Mouse (Mus musculus): Measurements from ENCODE around the gene Arid5a.

Arid5a gene

GRCm38 (mm10) chr1:36325900-36326321 lies 18.4 kb downstream of the Arid5a start:
- peak; percentile 46 for DNase-seq (ENCODE audit: low read depth)

DNA sequence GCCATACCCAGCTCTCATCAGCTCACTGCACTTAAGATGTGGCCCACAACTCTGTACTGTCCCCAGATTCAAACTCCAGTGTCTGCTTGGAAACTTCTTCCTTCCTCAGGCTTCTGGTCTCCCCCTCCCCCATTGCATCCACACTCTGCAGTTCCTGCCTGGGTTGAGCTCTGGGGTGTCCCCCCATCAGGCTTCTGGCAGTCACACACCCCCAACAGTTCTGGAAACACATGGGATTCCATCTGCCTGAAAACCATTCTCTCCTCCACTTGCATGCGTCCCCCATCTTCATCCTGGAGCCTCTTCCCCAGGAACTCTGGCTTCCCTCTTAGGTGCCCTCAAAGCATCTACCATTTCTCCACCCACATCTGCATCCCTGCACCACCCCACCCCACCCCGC lies 19.3 kb downstream of the Arid5a start:
- no peak for DNase-seq (ENCODE audit: low read depth)

- no peak for DNase-seq (ENCODE audit: low read depth)
Observed at GRCm38 (mm10) chr1:36331743-36332142, 24.2 kb downstream of the Arid5a start.

- DNase-seq (ENCODE audit: low read depth), result no peak
Observed at GRCm38 (mm10) chr1:36332955-36333887, 25.7 kb downstream of the Arid5a start.

- no peak for DNase-seq (ENCODE audit: low read depth)
Observed at GRCm38 (mm10) chr1:36342547-36342946, 35.0 kb downstream of the Arid5a start.

- no peak for DNase-seq (ENCODE audit: low read depth)
Observed at GRCm38 (mm10) chr1:36352351-36352750, 44.8 kb downstream of the Arid5a start.

- no peak for DNase-seq (ENCODE audit: low read depth)
Observed at GRCm38 (mm10) chr1:36356955-36357695, 49.6 kb downstream of the Arid5a start.

- DNase-seq (ENCODE audit: low read depth), result no peak
Observed at GRCm38 (mm10) chr1:36367698-36368097, 60.2 kb downstream of the Arid5a start.

- DNase-seq (ENCODE audit: low read depth), result peak; percentile 71
Observed at GRCm38 (mm10) chr1:36368112-36368968, 60.8 kb downstream of the Arid5a start.

DNA sequence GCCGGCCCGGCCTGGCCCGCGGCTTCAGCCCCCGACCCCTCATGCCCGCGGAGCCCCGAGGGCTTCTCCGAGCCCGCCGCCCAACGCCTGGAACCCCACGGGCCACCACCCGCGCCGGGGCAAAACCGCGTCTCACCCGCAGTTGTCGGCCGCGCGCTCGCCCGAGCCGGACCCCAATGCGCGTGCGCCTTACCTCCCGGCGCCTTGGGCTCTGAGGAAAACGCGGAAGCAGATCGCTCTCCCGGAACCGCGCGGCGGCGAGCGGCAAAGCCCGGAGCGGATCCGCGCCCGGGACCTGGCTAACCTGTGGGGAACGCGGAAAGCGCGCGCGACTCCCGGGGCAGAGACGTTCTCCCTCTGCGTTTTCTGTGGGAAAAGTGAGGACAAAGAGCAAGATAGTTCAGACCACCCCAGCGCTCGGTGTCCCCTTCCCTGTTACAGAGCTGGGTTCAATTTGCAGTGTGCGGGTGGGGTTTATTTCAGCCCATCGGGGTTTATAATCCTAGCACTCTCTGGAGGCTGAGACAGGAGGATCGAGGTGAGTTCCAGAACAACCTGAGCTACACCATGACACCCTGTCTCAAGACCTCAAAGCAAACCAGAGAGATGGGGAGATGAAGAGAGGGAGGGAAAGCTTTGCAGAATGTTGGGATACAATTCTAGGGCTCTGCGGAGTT lies 61.6 kb downstream of the Arid5a start, which contains the start of gene Kansl3:
Gene Kansl3, minus strand, starts transcription at position 213 of the 677 bp plus-strand sequence.
- peak; percentile 96 for DNase-seq (ENCODE audit: low read depth)

GRCm38 (mm10) chr1:36370918-36371317 lies 63.4 kb downstream of the Arid5a start:
- no peak for DNase-seq (ENCODE audit: low read depth)

GRCm38 (mm10) chr1:36371934-36372845 lies 64.7 kb downstream of the Arid5a start, which contains the start of gene Fer1l5:
Fer1l5 (plus strand) TSS chr1:36372291.
- no peak for DNase-seq (ENCODE audit: low read depth)

All from induced T-regulatory cell, adult 2 months (primary cell).